Mouse (Mus musculus): ENCODE results near the gene Daxx.
"Not testable (repeated sequence)": the region's sequence is repeated elsewhere in the genome, so short reads cannot be mapped to it uniquely, and the experiment has no call there.

The Daxx gene

DNA sequence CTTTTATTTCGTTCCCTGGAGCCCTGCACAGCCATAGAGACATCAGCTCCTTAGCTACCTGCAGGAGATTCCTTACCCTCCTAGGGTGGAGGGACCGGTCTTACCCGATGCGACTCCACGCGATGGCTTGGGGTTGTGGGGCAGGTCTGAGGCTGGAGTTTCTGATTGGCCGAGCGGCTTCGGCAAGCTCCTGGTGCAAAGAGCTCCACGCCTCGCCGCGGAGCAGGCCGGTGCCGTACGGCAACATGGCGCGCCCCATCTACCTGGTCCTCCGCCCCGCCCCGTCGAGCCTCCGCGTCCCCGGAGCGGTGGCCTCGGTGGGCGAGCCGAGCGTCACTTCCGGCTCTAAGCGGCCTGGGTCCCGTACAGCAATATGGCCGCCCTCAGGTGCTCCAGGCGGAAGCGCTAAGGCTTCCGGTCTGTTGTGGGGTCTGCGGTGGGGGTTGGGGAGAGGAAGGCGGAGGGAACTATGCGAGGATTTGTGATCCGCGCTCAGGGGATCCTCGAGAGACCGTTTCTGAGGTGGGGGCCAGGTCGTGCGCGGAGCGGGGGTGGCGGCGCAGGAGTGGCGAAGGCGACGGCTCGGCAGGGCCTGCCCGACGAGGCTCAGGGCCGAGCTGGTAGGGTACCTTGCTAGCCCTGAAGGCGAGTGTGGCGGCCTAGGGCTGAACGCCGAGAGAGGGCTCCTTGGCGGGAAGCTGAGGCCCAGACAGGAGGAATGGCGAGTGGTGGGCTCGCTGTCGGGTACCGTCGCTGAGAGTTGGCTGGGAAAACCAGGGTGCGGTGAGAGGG, at the start of gene Daxx:
Gene Daxx (plus strand): TSS at position 338 of the 792 bp plus-strand sequence.
- DNase-seq, result peak; percentile 100

DNA sequence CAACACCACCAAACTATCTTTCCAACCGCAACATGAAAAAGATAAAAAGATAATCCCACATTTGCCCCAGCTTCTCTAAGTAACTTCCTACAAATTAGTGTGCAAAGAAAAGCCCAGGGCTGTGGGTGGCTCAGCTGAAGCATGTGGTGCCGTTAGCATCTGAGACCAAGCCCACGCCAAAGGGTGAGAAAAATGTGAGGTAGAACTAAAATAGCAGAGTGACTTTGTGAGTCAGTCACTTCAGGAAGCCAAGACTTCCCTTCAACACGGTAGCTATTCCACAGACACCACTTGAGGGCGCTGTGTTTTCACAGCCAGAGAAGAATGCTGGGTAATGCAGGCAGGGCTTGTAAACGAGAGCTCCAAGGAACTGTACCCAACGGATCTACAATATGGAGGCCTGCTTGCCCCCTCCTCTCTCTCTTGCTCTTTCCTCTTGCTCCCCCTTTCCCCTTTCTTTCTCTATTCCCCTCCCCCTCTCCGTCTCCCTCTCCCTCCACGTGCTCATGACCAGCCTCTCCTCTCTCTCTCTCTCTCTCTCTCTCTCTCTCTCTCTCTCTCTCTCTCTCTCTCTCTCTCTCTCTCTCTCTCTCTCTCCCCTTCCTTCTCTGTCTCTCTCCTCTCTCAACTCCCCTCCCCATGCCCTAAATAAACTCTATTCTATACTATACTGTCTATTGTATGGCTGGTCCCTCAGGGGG, 43.7 kb upstream of the Daxx start:
- peak; percentile 54 for DNase-seq

DNA sequence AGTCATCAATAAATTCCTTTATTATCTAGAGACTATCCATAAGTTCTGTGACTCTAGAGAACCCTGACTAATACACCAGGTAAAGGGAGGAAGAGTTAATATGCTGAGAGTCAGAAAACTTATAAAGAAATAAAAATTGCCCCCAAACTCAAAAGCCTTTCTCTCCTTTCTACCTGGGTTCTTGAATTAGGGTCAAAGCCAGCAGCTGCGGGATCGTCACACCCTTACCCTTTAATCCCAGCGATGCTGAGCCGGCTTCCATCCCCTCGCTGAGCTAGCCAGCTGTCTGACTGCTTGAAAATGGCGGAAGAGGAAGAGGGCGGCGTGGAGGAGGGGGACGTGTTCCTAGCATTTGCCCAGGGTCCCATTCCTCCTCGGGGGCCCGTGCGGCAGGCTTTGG, 35.7 kb upstream of the Daxx start, which contains the start of gene Gm7029:
Gene Gm7029 (plus strand): TSS at position 301 of the 400 bp plus-strand sequence.
- DNase-seq, result not testable (repeated sequence)

DNA sequence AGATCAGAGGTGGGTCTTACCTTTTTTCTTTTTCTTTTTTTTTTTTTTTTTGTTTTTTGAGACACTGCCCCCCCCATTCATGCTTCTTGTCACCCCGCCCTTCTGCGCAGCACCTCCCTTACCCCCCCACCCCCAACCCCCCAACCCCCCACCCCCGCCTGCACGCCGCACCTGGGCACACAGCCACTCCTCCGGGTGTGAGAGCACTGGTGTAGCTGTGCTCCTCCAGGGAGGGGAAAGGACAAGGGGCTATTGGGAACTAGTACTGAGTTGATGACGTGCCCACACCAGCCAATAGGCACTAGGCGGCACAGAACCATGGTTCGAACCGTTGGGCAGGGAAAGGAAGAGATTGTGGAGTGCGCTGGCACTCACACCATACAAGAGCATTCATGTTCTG, 34.8 kb upstream of the Daxx start:
- no peak for DNase-seq

DNA sequence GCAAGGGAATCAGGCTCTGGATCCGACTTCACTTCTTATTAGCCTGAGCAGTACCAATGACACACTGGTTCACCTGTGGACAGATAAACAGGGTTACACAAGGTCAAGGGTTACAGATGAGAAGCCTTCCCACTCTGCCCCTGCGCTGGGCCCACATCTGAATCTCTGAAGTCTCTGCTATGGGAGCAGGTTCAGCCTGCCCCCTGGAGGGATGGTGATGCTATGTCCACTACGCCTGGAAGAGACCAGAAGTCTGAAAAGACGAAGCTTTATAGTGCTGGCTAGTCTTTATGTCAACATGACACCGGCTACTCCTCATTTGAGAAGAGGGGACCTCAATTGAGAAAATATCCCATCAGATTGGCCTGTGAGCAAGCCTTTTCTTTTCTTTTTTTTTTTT, 33.4 kb upstream of the Daxx start:
- peak; percentile 20 for DNase-seq

DNA sequence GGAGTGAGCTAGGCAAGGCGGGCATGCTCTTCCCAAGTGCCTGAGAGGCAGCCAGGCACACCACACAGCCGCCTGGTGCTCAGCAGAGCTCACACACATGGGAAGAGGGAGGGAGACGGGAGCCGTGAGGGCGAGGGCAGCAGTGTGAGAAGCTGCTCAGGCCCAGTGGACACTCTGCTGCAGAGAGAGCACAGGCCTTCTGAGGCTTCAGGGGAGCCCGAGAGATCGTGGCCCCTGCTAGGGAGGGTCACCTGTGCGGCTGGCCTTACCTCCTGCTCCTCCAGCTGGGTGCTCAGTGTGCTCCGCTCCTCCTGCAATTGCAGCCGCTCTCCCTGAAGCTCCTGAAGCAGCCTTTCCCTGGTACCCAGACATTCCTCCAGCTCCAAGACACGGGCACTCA, 24.9 kb upstream of the Daxx start:
- DNase-seq, result not testable (repeated sequence)

DNA sequence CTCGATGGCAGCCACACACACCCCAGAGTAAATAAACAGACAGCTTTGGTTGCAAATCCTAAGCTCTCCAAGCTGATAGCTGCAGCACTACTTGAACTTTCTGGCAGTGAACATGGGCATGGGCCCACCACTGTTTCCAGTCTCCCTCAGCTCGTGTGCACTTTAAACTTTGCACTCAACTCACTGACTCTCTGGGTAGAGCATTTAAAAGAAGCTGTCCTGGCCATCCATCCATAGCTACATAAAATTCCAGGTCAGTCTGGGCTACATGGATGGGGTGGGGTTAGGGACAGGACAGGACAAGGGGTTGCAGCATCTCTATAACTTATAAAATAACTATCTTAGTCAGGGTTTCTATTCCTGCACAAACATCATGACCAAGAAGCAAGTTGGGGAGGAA, 21.4 kb upstream of the Daxx start:
- not testable (repeated sequence) for DNase-seq

DNA sequence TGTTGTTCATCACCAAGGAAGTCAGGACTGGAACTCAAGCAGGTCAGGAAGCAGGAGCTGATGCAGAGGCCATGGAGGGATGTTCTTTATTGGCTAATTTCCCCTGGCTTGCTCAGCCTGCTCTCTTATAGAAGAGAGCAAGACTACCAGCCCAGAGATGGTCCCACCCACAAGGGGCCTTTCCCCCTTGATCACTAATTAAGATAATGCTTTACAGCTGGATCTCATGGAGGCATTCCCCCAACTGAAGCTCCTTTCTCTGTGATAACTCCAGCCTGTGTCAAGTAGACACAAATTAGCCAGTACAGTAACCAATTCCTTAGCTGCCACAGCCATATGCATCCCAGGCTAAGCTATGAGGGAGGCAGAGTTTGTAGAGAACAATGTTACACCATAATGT, 21.0 kb upstream of the Daxx start:
- DNase-seq, result not testable (repeated sequence)

DNA sequence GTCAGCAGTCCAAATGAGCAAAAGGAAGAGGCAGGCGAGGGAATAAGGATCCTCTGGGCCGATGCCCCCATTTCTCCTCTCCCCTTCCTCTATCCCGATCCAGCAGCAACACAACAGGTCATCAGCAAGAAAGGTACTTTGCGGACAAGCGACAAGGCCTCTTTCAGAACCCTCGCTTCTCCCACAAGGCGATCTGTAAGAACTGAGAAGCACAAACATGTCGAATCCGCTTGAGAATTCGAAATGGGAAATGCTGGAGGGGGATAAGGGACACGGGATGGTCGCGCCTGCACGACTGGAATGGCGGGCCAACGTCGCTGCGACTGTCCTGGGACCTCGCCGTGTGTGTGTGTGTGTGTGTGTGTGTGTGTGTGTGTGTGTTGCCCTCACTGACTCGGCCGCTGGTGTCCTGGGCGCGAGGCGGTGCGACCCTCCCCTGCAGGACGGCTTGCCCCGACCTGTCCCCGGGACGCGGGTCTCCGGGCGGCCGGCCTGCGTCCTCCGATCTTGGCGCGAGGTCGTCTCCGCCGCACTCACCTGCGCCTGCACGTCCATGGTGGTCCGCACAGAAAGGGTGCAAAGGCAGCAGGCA, 19.2 kb upstream of the Daxx start:
- DNase-seq, result not testable (repeated sequence)

DNA sequence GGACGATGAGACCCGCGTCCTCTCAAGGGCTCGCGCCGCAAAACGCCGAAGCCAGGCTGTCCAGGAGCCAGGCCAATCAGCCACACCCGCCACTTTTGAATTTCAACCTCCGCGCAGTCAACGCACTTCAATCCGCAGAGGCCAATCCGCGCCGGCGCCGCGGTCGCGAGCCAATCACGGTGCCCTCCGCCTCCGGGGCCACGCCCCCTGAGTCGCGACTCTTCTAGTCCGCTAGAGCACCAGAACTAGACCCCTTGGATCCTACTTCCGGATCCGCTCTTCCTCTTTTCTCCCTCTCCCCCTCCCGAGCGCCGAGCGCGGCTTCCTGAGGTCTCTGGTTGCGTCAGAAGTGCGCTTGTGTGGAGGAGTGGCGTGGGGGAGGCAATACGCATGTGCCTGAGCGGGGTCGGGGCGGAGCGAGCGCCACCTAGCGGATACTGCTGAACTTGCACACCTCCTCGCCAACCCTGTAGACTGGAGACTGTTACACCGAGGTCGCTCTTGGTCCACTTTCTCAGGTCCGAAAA, 18.6 kb upstream of the Daxx start, which contains the start of gene Kifc1:
Gene Kifc1 (minus strand): TSS at position 129 of the 527 bp plus-strand sequence.
- DNase-seq, result peak; percentile 98

DNA sequence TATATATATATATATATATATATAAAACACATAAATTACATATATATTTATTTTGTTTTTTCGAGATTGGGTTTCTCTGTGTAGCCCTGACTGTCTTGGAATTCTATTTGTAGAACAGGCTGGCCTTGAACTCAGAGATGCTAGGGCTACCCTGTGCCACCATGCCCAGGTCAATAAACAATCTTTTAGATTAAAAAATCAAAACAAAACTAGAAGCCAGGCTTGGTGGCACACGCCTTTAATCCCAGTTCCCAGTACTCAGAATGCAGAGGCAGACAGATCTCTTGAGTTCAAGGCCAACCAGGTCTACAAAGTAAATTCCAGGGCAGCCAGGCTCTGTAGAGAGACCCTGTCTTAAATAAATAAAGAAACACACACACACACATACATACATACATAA, 17.9 kb upstream of the Daxx start:
- DNase-seq, result no peak

DNA sequence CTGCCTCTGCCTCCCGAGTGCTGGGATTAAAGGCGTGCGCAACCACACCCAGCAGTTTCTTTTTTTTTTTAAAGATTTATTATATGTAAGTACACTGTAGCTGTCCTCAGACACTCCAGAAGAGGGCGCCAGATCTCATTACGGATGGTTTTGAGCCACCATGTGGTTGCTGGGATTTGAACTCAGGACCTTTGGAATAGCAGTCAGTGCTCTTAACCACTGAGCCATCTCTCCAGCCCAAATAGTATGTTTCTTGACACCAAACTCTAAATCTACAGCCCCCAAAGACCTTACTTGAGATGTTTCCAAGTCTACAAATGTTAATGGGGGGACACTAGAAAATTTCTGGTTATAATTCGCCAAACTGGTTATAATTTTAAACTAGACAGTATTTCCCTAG, 17.3 kb upstream of the Daxx start:
- DNase-seq, result not testable (repeated sequence)

DNA sequence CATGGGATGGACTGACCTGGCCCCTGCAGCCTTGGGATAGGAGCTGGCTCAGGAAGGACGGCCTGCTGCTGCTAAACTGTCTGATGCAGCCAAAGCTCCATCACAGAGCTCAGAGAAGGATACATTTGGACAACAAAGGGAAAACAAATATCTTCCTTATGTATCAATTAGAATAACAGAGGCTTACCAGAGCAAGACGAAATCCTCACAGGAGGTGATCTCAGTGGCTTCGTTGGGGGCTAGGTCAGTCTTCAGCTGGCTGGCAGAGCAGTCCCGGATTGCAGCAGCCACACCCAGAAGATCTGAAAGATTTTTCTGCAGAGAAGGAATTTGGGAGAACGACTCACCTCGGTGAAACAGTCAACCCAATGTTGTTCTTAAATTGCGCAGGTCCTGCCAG, 16.8 kb upstream of the Daxx start:
- no peak for DNase-seq

DNA sequence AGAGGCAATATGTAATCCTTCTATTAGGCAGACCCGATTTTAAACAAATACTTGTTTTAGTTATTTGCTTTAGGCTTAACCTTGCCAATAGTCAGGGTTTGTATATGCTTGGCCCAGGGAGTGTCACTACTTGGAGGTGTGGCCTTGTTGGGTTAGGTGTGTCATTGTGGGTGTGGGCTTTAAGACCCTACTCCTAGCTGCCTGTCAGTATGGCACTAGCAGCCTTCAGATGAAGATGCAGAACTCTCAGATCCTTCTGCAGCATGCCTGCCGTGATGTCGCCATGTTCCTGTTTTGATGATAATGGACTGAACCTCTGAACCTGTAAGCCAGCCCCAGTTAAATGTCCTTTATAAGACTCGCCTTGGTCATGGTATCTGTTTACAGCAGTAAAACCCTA, 16.2 kb upstream of the Daxx start:
- not testable (repeated sequence) for DNase-seq

DNA sequence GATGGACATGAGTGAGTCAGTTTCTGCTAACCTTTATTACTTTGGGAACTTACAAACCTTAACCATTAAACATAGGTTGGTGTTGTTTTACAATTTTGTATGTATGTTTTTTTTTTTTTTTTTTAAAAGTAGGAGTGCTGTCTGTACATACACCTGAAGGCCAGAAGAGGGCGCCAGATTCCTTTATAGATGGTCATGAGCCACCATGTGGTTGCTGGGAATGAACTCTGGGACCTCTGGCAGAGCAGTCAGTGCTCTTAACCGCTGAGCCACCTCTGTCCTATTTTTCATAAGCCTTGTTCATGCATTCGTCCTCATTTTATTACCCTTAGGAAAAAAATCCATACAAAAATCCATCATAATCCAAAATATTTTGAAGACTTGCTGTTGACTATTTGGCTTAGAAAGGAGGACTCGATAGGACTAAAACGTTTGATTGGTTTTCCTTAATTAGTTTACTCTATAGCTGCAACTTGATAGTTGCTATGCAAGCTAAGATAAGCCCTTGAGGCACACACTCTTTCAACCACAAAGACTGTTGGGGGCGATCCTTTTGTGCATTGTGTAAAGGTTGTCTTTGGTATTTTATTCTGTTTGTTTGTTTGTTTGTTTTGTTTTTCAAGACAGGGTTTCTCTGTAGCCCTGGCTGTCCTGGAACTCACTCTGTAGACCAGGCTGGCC, 12.0 kb upstream of the Daxx start:
- peak; percentile 80 for DNase-seq

DNA sequence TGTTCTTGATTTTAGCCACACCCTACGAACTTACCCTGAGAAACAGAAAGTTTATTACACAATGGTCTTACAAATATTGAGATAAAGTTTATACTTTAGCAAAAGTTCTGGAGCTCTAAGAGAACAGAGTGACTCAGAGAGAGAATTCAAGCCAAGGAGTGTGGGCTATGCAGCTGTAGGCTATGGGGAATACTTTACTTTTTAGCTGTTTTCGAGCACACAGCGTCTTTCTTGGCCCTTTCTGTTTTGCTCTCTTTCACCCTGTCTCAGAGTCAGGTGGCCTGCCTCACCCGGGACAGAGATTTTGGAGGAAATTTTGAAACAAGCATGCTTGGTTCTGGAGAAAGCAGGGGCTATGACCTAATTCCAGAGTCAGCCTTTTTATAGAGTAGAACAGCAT, 11.0 kb upstream of the Daxx start:
- DNase-seq, result not testable (repeated sequence)

DNA sequence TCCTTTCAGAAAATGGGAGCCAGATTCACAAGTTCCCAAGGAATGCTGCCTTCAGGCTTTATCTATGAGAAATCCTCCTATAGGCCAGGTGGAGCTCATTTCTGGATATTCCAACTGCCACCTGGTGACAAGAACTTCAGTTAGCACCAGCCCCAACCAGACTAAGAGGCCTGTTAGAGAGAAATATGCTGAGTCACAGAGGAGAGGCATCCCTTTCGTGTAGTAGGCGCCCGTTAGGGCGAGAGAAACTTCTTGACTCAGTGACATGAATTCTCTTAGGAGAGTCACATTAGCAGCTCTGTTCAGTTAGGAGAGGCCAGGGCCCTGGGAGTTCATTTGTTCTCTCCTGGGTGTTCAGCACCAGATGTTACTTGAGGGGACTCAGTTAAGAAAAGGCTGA, 9.6 kb upstream of the Daxx start:
- DNase-seq, result no peak

DNA sequence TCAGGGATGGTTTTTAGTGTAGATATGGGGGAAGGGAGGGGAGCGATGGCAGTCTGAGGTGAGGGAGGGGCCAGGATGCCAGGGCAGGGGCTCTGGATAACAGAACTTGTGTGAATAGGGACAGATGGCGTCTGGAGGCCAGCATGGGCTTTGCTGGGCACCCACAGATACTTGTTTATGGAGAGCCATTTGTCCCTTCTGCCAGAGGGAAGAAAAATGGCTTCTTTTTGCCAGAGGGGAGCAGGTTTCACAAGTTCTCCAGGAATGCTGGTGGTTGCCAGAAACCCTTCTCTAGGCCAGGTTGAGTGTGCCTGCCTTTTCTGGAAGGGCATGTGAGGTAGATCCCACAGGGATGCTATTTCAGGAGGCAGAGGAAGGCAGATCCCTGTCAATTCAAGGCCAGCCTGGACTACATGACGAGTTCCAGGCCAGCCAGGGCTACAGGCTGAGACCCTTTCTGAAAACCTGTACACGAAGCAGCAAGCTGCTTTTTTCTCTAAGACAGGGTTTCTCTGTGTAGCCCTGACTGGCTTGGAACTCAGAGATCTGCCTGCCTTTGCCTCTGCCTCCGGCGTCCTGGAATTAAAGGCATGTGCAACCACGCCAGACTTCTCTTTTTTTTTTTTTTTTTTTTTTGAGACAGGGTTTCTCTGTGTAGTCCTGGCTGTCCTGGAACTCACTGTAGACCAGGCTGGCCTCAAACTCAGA, 8.8 kb upstream of the Daxx start:
- no peak for DNase-seq

DNA sequence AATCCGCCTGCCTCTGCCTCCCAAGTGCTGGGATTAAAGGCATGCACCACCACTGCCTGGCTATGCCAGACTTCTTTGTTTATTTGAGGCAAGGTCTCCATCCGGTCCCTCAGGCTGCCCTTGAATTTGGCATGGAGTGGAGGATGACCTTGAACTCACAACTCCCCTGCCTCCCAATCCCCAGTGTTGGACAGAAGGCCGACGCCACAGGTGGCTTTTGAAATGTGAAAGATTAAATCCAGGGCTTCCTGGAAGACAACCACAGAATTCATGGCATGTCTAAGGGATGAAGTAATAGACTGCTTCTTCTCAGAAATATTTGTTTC, 8.3 kb upstream of the Daxx start:
- no peak for DNase-seq

DNA sequence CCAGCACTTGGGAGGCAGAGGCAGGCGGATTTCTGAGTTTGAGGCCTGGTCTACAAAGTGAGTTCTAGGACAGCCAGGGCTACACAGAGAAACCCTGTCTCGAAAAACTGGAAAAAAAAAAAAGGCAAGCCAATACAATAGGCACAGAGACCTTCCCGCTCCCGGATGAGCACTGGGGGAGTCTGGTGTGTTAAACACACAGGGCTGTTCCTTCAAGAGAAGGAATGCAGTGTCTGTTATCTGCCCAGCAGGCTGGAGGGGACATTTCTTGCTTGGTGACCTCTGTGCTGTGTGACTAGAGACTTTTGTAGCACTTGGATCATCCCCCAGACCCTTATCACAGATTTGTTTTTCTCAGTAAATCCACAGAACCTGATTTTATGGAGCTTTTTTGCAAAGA, 7.6 kb upstream of the Daxx start:
- DNase-seq, result no peak

DNA sequence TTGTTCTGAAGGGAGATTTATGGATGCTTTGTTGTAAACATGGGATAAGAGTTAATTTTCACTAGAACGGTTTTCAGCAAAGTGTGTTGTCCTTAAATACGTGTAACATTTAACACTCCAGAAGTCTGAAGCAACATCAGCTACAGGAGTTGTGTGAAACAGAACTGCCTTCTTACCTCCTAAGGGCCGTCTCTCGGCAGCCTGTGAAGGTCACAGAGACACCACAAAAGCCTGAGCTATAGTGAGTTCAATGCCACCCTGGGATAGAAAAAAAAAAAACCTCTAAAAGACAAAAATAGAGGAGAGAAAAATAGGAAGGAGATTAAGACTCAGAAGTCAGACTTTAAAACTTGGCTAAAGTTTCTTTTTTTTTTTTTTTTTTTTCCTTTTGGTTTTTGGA, 7.1 kb upstream of the Daxx start:
- DNase-seq, result no peak

DNA sequence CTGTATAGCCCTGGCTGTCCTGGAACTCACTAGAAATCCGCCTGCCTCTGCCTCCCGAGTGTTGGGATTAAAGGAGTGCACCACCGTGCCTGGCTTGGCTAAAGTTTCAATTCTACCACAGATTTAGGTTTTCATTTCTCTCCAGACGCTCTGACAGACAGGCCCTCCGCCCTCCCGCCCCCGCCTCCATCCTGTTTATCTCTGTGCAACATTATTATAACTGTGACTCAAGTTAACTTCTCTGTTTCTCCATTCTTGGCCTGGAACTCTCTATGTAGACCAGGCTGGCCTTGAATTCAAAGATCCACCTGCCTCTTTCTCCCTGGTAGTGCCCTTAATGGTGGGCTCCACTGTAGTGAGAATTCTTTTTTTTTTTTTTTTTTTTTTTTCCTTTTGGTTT, 6.7 kb upstream of the Daxx start:
- DNase-seq, result no peak
